In the genomic region with DNA sequence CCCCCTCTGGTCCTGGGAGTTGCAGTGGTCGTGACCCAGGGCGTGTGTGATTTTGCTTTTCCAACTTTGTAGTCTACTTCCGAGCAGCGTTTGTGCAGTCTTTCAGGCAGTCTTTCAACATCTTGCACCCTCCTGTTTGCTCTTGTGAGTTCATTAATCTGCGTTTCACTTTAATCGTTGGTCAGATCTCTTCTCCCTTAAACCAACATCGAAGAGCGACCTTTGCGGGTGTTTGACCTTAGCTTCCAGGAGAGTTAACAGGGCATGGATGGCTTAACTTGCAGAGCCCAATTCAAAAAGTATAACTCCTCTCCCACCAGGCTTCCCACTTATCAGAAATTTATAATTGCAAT, we compare ENCODE assay signal across 8 mouse cellular contexts. TPM values are rescaled to one million over a fixed set of nuclear protein-coding genes. Genes with fewer than 3 reads are reported as not detected.
DNase-seq lines count a peak whose midpoint lies in the region; ATAC-seq and TF ChIP-seq lines count a peak whose summit lies in the region.

No protein-coding gene starts in this region.

- no peak for DNase-seq in lung, adult 2 months
- no peak for DNase-seq in lung, postnatal 36 days
- DNase-seq in embryo, embryonic 11 days: no peak
- DNase-seq in frontal cortex, postnatal 25 days (ENCODE audit: low spot score in 2 of 2): no peak
- no peak for DNase-seq in urinary bladder, postnatal 14 days (ENCODE audit: low spot score)

- H3K4me1 ChIP-seq in lung, adult 2 months (ENCODE audit: control insufficient read depth, insufficient read depth, low read length): peaks cover 2% of the 10 kb centered on the region
- no peaks in the 10 kb centered on the region for H3K4me1 ChIP-seq in embryonic facial prominence, embryonic 15.5 days
- no peaks in the 10 kb centered on the region for H3K4me1 ChIP-seq in intestine, postnatal 0 days (replicated peaks; ENCODE audit: control insufficient read depth, insufficient read depth, low read length)
- H3K4me1 ChIP-seq in neural tube, embryonic 14.5 days (ENCODE audit: control insufficient read depth, insufficient read depth, low read length): no peaks in the 10 kb centered on the region

- no peaks in the 10 kb centered on the region for H3K9me3 ChIP-seq in embryonic facial prominence, embryonic 15.5 days (replicated peaks)
- no peaks in the 10 kb centered on the region for H3K9me3 ChIP-seq in intestine, postnatal 0 days (ENCODE audit: control insufficient read depth)
- H3K9me3 ChIP-seq in neural tube, embryonic 14.5 days (ENCODE audit: control insufficient read depth, low read length): no peaks in the 10 kb centered on the region

- no peak for TF ChIP-seq POLR2A in lung, adult 2 months (IDR thresholded peaks at IDR 0.05; ENCODE audit: borderline replicate concordance, extremely low read depth, low read depth, low read length)

- peak overlapping the region; percentile 65 for H3K9ac ChIP-seq in embryonic facial prominence, embryonic 15.5 days
- peak overlapping the region; percentile 82 for H3K9ac ChIP-seq in intestine, postnatal 0 days (ENCODE audit: low read depth, low read length)
- H3K9ac ChIP-seq in neural tube, embryonic 14.5 days (replicated peaks; ENCODE audit: low read depth, low read length): peak overlapping the region; percentile 92

- H3K4me2 ChIP-seq in embryonic facial prominence, embryonic 15.5 days (replicated peaks): peak overlapping the region; percentile 53
- H3K4me2 ChIP-seq in intestine, postnatal 0 days (replicated peaks; ENCODE audit: low read depth): peak overlapping the region; percentile 62
- peak overlapping the region; percentile 63 for H3K4me2 ChIP-seq in neural tube, embryonic 14.5 days (ENCODE audit: low read depth, low read length)

- no peak for ATAC-seq in embryonic facial prominence, embryonic 15.5 days (ENCODE audit: insufficient number of reproducible peaks, low FRiP score, low TSS enrichment, low read depth)
- no peak for ATAC-seq in intestine, postnatal 0 days
- no peak for ATAC-seq in neural tube, embryonic 14.5 days (ENCODE audit: low read depth)

- H3K36me3 ChIP-seq in embryonic facial prominence, embryonic 15.5 days: no peaks in the 10 kb centered on the region
- H3K36me3 ChIP-seq in intestine, postnatal 0 days (ENCODE audit: control insufficient read depth, insufficient read depth): no peaks in the 10 kb centered on the region
- H3K36me3 ChIP-seq in neural tube, embryonic 14.5 days (ENCODE audit: control insufficient read depth, insufficient read depth, low read length): no peaks in the 10 kb centered on the region

- no peaks in the 10 kb centered on the region for H3K27me3 ChIP-seq in embryonic facial prominence, embryonic 15.5 days
- H3K27me3 ChIP-seq in intestine, postnatal 0 days (replicated peaks; ENCODE audit: control insufficient read depth, insufficient read depth, low read length): no peaks in the 10 kb centered on the region
- no peaks in the 10 kb centered on the region for H3K27me3 ChIP-seq in neural tube, embryonic 14.5 days (ENCODE audit: control insufficient read depth, insufficient read depth, low read length)

- H3K27ac ChIP-seq in embryonic facial prominence, embryonic 15.5 days (replicated peaks): peak overlapping the region; percentile 93
- H3K27ac ChIP-seq in intestine, postnatal 0 days (ENCODE audit: low read depth, low read length): peak overlapping the region; percentile 92
- H3K27ac ChIP-seq in neural tube, embryonic 14.5 days (ENCODE audit: low read depth, low read length): peak overlapping the region; percentile 88

- peak overlapping the region; percentile 93 for H3K4me3 ChIP-seq in lung, adult 2 months (replicated peaks; ENCODE audit: extremely low read depth, low read depth, low read length)
- peak overlapping the region; percentile 70 for H3K4me3 ChIP-seq in embryonic facial prominence, embryonic 15.5 days (replicated peaks)
- H3K4me3 ChIP-seq in intestine, postnatal 0 days (ENCODE audit: low read depth, low read length): peak overlapping the region; percentile 72
- H3K4me3 ChIP-seq in neural tube, embryonic 14.5 days (ENCODE audit: low read depth, low read length): peak overlapping the region; percentile 77

- WGBS in lung, adult 2 months: 0% methylated on average over 9 of the region's 9 CpGs
- 0% methylated on average over 9 of the region's 9 CpGs for WGBS in embryonic facial prominence, embryonic 15.5 days
- under 1% methylated on average over 9 of the region's 9 CpGs for WGBS in intestine, postnatal 0 days
- 0% methylated on average over 9 of the region's 9 CpGs for WGBS in neural tube, embryonic 14.5 days

- TF ChIP-seq CTCF in lung, adult 2 months (IDR thresholded peaks at IDR 0.05; ENCODE audit: insufficient read depth, low read length): no peak
- TF ChIP-seq CTCF in intestine, postnatal 0 days (IDR thresholded peaks at IDR 0.05; ENCODE audit: low read depth): no peak

RNA-seq across cellular contexts. Expression of a gene that starts 0.8 kb away (rescaled TPM):
- polyA plus RNA-seq in lung, adult 2 months (2012; rRNA removed): 12.3 and 13.3 TPM in 2 replicates
- polyA plus RNA-seq in embryonic facial prominence, embryonic 15.5 days (2015; fragmentation: Nextera tagmentation; extraction: Ambion mirVana): 16.8 and 18.0 TPM in 2 replicates
- 25.7 and 26.1 TPM in 2 replicates for polyA plus RNA-seq in intestine, postnatal 0 days (2015; fragmentation: Nextera tagmentation; extraction: Ambion mirVana)
- 10.9 and 12.7 TPM in 2 replicates for polyA plus RNA-seq in neural tube, embryonic 14.5 days (2014; fragmentation: Nextera tagmentation; extraction: Ambion mirVana)
